Comparison of ENCODE assay signal across 8 mouse cellular contexts in the genomic region with DNA sequence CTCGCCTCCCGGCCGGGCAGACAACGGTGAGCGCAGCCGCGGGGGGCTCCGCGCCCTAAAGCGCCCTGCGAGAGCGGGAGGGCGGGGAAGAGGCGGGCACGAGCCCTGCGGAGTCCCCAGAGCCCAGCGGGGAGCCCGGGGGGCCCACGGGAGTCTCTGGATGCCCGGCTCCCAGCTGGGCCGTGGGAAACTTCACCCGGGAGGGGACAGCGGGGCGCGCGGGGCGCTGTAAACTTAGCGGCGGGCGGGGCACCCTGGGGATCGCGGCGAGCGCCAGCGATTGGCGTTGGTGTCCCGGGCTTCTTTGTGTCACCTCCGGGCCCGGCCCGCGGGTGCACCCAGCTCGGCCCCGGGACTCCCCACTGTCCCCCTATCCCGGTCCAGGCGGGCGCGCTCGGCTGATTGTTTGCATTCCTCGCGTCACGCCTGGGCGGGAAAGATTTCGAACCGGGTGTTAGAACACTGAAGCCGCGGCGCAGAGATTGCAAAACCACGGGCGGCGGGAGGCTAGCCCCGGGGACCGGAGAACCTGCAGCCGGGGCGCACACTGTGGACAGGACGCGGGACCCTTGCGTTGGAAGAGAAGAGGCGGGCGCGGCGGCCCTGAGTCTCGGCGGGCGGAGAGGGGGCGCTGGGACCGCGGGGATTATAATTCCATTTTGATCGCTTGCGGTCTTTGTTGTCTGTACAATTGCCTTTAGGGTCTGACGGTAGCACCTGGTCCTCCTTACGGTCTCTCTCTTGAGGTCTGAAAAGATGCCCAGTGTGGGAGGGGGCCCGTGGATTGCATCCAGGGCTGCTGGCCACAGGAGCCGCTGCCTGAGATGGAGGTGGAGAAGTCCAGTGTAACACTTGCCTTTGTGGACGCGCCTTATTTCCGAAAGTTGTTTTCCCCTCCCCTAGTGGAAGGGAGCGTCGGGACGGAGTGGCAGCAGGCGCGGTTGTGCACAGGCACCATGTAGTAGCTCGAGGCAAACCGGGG. TPM values are rescaled to one million over a fixed set of nuclear protein-coding genes. Genes with fewer than 3 reads are reported as not detected.
A peak's percentile ranks its signal among the peaks of the same experiment; 100 is the strongest.
DNase-seq lines count a peak whose midpoint lies in the region; ATAC-seq and TF ChIP-seq lines count a peak whose summit lies in the region.

No protein-coding gene starts in this region.

- no peaks in the 10 kb centered on the region for H3K27me3 ChIP-seq in cerebellum, adult 2 months (ENCODE audit: control insufficient read depth, insufficient read depth, low read length)

- TF ChIP-seq POLR2A in cerebellum, adult 2 months (IDR thresholded peaks at IDR 0.05; ENCODE audit: borderline replicate concordance, insufficient read depth, low read length) = no peak

- no peak for TF ChIP-seq CTCF in cerebellum, adult 2 months (IDR thresholded peaks at IDR 0.05; ENCODE audit: borderline replicate concordance, insufficient read depth, low read depth, low read length)

- DNase-seq in NIH3T3 (ENCODE audit: low read depth) = peak; percentile 70
- peak; percentile 51 to 67 for DNase-seq in cerebellum, adult 2 months
- DNase-seq in forelimb bud, embryonic 11.5 days (ENCODE audit: low read depth, low spot score) = peak; percentile 67
- DNase-seq in layer of hippocampus, postnatal 14 days (ENCODE audit: low spot score in 2 of 2) = peak; percentile 21 to 29
- DNase-seq in lung, postnatal 10 days = peak; percentile 78
- peak; percentile 79 for DNase-seq in ovary, postnatal 36 days (ENCODE audit: low spot score)
- DNase-seq in thymus, postnatal 4 days = peak; percentile 58

- H3K4me3 ChIP-seq in cerebellum, adult 2 months (replicated peaks; ENCODE audit: insufficient read depth, low read depth, low read length) = peak overlapping the region; percentile 82

- no peaks in the 10 kb centered on the region for H3K4me1 ChIP-seq in cerebellum, adult 2 months (ENCODE audit: control insufficient read depth, insufficient read depth, low read length)

- no peak overlapping the region for H3K27ac ChIP-seq in cerebellum, adult 2 months (ENCODE audit: insufficient read depth, low read length)

- peak; percentile 22 to 37; a peak in 3 of 4 replicates for ATAC-seq in hematopoietic stem cell, adult 5-6 weeks (replicated peaks in 1 of 2; ENCODE audit: insufficient read depth in 1 of 2, low FRiP score in 2 of 2, low TSS enrichment in 1 of 2, low read depth in 1 of 2, poor library complexity in 2 of 2, severe bottlenecking in 2 of 2)

- WGBS in cerebellum, adult 2 months = under 1% methylated on average over 91 of the region's 93 CpGs

RNA-seq across cellular contexts. Expression of a gene that starts 0.8 kb away (rescaled TPM):
- 39.3 and 45.0 TPM in 2 replicates for polyA plus RNA-seq in cerebellum, adult 2 months (2012; rRNA removed)
- total RNA-seq in hematopoietic stem cell, adult 5-6 weeks (2017) = 30.6 and 41.3 TPM in 2 replicates
- total RNA-seq in layer of hippocampus, postnatal 14 days (2021) = 10 to 100 TPM; 23.4 to 29.0 TPM

Comparison
In these comparisons a context has a peak if more than half of its experiments do, and no peak if none do; other contexts are left out.
1. DNase-seq: peak in every context shown above with its lines; median percentile 79 in ovary, postnatal 36 days; 78 in lung, postnatal 10 days; 70 in NIH3T3; 67 in forelimb bud, embryonic 11.5 days; 59 in cerebellum, adult 2 months; 58 in thymus, postnatal 4 days; 25 in layer of hippocampus, postnatal 14 days.